Mouse (Mus musculus) macrophage (primary cell): ENCODE results near the gene Ikzf4. TPM values are rescaled to one million over a fixed set of nuclear protein-coding genes. Genes with fewer than 3 reads are reported as not detected.
"Not testable (repeated sequence)": the region's sequence is repeated elsewhere in the genome, so short reads cannot be mapped to it uniquely, and the experiment has no call there.

ENCODE experiments used
- H3K27ac ChIP-seq: fragments of 350-480 bp; formaldehyde crosslinking; 2 replicates; pipeline ENCODE4 v1.9.0; 2021
- H3K36me3 ChIP-seq: fragments of 350-480 bp; formaldehyde crosslinking; 2 replicates; pipeline ENCODE4 v1.9.0; 2021; ENCODE audit errors: inconsistent target
- H3K4me3 ChIP-seq: fragments of 350-480 bp; formaldehyde crosslinking; 2 replicates; pipeline ENCODE4 v1.9.0; 2021; ENCODE audit errors: inconsistent target
- H3K79me2 ChIP-seq: fragments of 350-480 bp; formaldehyde crosslinking; 2 replicates; pipeline ENCODE4 v1.9.0; 2021; ENCODE audit errors: inconsistent target
- WGBS: methylation state at CpG from one replicate; pipeline ENCODE4 v1.1.7; 2026; ENCODE audit warnings: inconsistent platforms; ENCODE audit not compliant: missing documents; 5-methylcytosine and 5-hydroxymethylcytosine counted together
- polyA plus RNA-seq: library from polyadenylated mRNA; stranded (reverse); fragments of 250-400 nt; gene quantifications from 3 replicates; pipeline ENCODE4 v1.2.4, GENCODE M21; 2018; ENCODE audit warnings: inconsistent platforms

Ikzf4 gene
- polyA plus RNA-seq, 1 experiment from 2014 or later = not detected

DNA sequence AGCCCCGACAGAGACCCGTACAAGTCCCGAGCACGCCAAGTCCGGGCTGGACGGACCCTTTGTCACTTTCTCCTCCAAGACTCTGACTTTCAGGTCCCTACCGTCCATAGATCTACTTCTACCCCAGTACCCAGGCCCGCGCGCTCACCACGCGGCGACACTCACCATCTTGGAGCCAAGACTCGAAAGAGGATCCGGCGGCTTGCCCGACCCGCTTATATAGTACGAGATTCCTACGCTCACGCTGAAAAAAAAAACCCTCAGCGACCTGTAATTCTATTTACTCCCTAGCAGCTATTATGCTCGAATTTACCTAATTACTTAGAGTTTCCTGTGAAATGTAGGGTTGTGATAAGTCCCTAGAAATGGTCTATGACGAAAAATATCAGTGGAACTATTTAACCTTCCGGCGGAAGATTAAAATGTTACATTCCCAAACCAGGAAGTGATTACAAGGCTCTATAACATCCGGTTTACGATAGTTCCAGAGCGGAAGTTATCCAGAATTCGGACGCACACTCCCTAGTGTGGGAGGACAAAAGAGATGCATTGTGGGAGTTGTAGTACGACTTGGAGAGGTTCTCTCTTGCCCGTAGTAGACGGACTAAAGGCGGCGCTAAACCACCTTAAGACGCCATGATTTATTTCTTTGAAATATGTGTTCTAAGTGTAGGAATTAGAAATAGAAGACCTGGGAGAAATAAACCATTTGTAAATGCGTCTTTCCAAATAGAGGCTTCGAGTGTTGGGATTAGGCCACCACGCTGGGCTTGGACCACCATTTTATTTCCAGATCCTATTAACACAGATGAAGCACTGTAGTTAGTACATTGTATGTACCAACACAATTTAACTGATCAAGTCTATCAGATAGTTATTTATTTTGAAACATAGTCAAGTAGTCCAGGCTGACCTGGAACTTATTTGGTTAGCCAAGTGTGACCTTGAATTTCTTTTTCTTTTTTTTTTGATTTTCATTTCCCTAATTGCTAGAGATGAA is 19.2 kb downstream of the Ikzf4 start, which contains the start of gene Rps26:
Gene Rps26, minus strand, starts transcription at position 437 of the 1,000 bp plus-strand sequence.
- H3K4me3 ChIP-seq = peak within 1 kb of the TSS; percentile 84
- H3K27ac ChIP-seq = peak within 1 kb of the TSS; percentile 87
- peaks cover 16% of the 10 kb centered on the region for H3K79me2 ChIP-seq
- 4% methylated on average over 40 of the region's 40 CpGs for WGBS
- H3K36me3 ChIP-seq = peaks cover 9% of the 10 kb centered on the region; the same call in 1 of the 2 replicates

DNA sequence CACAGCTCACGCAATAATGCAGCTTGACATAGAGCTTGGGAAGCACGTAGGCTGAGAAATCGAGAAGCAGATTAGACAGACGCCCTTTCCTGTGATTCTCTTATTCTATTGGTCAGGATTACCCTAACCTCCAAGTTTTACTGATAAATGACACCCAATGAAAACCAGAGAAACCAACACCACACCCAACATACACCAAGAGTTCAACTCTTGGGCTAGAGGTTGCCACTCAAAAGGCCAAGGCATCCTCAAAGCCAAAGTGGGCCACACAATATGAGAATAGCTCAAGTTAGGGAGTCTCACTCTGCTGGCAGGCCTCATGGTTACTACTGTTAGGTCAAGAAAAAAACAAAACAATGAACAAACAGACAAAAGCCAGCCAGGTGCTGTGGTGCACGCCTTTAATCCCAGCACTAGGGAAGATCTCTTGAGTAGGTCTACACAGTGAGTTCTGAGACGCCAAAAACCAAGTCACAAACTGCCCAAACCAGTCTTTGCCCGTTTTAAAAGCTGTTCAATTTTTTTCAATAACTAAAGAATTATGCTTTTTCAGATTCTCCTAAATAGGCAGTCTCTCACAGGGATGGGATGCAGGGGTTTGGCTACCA is 20.4 kb downstream of the Ikzf4 start:
- peaks cover 9% of the 10 kb centered on the region; the same call in 1 of the 2 replicates for H3K36me3 ChIP-seq
- H3K27ac ChIP-seq = peak overlapping the region; percentile 87
- 49% methylated on average over 7 of the region's 7 CpGs for WGBS
- H3K4me3 ChIP-seq = peak overlapping the region; percentile 84
- H3K79me2 ChIP-seq = peaks cover 16% of the 10 kb centered on the region

DNA sequence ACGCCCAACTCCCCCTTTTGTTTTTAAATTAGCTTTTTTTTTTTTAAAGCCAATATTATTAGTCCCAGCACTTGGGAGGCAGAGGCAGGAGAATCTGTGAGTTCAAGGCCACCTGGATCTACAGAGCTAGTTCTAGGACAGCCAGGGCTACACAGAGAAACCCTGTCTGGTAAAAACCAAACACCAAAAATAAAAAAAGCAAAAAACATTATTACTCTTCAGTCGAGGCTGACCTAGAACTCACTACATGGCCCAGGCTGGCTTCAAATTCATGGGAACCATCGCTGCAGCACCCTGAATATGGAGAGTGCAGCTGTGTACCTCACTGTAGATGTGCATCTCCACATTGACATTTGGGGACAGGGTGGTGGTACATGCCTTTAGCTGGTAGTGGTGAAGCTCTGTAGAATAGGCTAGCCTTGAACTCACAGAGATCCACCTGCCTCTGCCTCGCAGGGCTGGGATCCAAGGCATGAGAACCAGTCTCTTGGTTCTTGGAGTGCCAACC is 22.6 kb downstream of the Ikzf4 start:
- not testable (repeated sequence) for H3K4me3 ChIP-seq, H3K27ac ChIP-seq, H3K36me3 ChIP-seq
- 93% methylated on average over 3 of the region's 4 CpGs for WGBS
- peaks cover 16% of the 10 kb centered on the region for H3K79me2 ChIP-seq

DNA sequence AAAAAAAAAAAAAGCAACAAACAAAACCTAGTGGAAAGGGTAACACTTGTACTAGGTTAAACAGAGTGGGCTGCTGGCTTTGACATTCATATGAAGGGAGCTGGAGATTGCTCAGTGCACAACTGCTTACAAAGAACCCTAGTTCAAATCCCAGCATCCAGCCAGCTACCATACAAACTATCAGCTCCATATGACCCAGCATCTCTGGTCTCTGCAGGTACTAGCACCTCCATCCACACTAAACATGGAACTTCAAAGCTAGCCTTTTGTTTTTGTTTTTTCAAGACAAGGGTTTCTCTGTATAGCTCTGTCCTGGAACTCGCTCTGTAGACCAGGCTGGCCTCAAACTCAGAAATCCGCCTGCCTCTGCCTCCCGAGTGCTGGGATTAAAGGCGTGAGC is 23.1 kb downstream of the Ikzf4 start:
- WGBS = 92% methylated on average over 4 of the region's 4 CpGs
- Histone ChIP-seq H3K79me2 (peaks cover 16% of the 10 kb centered on the region), H3K4me3 (no peak overlapping the region), H3K27ac (no peak overlapping the region), H3K36me3 (peaks cover 9% of the 10 kb centered on the region; the same call in 1 of the 2 replicates)

DNA sequence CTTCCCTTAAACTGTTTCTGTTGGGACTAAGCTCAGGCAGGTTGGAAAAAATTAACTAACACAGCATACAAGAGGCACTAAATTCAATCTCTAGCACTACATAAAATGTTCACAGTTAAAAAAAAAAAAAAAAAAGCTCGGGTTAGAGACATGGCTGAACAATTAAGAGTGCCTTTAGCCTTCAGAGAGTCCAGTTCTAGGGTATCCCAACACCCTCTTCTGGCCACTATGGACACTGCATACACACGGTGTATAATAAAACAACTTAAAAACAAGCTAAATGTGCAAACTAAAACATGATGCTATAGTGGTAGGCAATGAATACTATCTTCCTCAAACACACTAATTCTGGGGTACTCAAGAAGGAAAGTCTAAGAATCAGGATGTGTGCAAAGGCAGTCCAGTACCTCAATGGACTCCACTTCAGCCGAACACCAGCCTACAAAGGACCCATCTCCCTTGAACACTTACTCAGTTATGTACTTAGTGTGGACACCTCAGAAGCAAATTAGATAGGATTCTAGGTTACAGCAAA is 23.7 kb downstream of the Ikzf4 start:
- Histone ChIP-seq H3K79me2 (peaks cover 16% of the 10 kb centered on the region), H3K36me3 (peaks cover 9% of the 10 kb centered on the region; the same call in 1 of the 2 replicates), H3K27ac (no peak overlapping the region), H3K4me3 (no peak overlapping the region)
- WGBS = 73% methylated on average over 3 of the region's 3 CpGs

DNA sequence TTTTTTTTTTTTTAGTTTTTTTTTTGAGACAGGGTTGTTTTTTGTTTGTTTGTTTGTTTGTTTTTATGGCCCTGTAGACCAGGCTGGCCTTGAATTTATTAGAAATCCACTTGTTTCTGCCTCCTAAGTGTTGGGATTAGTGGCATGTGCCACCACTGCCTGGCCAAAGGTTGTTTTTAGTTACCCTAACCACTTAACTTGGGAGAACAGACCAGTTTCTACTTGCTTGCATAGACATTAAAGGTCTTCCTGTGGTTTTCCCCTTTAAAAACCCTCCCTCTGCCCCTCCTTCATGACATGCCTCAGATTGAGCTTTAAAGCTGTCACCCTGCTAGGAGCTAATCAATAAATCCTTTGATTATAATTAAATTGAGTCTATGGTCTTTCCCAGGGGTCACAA is 25.6 kb downstream of the Ikzf4 start:
- peaks cover 9% of the 10 kb centered on the region; the same call in 1 of the 2 replicates for H3K36me3 ChIP-seq
- peaks cover 5% of the 10 kb centered on the region for H3K79me2 ChIP-seq
- no peak overlapping the region for H3K4me3 ChIP-seq
- H3K27ac ChIP-seq = no peak overlapping the region

DNA sequence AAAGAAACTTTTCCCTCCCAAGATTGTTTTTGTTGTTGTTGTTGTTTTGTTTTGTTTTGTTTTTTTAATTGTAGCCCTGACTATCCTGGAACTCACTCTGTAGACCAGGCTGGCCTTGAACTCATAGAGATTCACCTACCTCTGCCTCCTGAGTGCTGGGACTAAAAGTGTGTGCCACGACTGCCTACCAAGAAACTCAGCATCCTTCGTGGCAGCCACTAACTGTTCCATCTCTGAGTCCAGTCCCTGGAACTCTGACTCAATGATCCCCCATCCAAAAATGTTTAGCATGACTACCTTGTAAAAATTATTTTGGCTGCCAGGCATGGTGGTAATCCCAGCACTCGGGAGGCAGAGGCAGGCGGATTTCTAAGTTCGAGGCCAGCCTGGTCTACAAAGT is 26.6 kb downstream of the Ikzf4 start:
- WGBS = 90% methylated on average over 5 of the region's 5 CpGs

DNA sequence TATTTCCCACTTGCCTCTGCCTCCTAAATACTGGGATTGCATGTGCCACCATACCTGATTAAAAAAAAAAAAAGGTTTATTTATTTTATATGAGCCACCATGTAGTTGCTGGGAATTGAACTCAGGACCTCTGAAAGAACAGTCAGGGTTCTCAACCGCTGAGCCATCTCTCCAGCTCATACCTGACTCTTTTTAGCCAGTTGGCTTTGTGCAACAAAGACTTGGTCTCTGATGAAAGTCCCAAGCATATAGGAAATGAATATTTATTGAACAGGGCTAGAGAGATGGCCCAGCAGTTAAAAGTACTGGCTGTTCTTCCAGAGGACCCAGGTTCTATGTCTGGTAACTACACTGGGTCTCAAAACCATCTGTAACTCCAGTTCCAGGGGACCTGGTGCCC is 27.2 kb downstream of the Ikzf4 start:
- H3K79me2 ChIP-seq = no peaks in the 10 kb centered on the region
- H3K36me3 ChIP-seq = no peaks in the 10 kb centered on the region
- no peak overlapping the region for H3K4me3 ChIP-seq
- H3K27ac ChIP-seq = no peak overlapping the region
- 95% methylated on average over 1 of the region's 1 CpGs for WGBS

More for the DNA sequence above, 26.6 kb downstream of the Ikzf4 start:
- H3K27ac ChIP-seq, H3K36me3 ChIP-seq, H3K4me3 ChIP-seq, H3K79me2 ChIP-seq: not testable (repeated sequence)

DNA sequence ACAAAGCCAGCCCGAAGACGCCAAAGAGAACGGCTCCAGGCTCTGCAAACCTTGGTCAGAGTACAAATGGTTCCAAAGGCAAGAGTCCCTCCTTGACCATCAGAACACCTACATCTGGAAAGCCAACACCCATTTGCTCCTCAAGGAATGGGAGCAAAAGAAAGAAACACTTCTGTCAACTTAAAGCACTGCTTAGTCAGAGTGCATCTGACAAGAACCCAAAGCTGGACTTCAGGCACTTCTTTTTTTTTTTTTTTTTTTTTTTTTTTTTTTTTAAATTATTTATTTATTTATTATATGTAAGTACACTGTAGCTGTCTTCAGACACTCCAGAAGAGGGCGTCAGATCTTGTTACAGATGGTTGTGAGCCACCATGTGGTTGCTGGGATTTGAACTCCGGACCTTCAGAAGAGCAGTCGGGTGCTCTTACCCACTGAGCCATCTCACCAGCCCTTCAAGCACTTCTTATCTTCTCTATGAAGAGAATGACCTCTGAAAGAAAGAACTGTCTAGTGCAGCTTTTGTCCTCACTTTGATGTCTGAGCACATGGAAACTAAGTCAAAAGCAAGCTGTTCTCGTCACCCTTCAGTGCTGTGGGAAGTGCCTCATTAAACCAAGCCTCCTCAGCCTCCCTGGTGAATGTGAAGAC is 29.9 kb downstream of the Ikzf4 start:
- not testable (repeated sequence) for H3K79me2 ChIP-seq, H3K36me3 ChIP-seq, H3K27ac ChIP-seq, H3K4me3 ChIP-seq
- 91% methylated on average over 4 of the region's 7 CpGs for WGBS

DNA sequence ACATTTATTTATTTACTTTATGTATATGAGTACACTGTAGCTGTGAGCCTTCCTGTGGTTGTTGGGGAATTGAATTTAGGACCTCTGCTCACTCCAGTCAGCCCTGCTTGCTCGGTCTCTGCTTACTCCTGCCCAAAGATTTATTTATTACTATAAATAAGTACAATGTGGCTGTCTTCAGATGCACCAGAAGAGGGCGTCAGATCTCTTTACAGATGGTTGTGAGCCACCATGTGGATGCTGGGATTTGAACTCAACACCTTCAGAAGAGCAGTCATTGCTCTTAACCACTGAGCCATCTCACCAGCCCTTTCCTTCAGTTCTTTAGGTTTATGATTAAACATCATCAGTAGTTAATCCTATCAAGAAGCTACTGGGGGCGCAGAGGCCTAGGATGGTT is 30.9 kb downstream of the Ikzf4 start:
- 76% methylated on average over 3 of the region's 3 CpGs for WGBS
- Histone ChIP-seq H3K36me3 (no peaks in the 10 kb centered on the region), H3K79me2 (no peaks in the 10 kb centered on the region), H3K4me3 (no peak overlapping the region), H3K27ac (no peak overlapping the region)

DNA sequence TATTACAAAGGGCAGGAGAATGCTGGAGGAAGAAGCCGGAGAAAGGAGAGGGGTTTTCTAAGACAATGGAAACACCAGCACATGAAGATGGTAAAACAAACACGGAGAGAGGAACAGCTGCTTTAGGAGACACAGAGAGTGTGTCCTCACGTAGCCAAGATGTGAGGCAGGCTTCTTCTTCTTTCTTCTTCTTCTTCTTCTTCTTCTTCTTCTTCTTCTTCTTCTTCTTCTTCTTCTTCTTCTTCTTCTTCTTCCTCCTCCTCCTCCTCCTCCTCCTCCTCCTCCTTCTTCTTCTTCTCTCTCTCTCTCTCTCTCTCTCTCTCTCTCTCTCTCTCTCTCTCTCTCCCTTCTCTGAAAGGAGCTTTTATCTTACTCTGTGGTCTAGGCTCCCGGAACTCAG is 32.0 kb downstream of the Ikzf4 start:
- H3K36me3 ChIP-seq, H3K79me2 ChIP-seq, H3K27ac ChIP-seq, H3K4me3 ChIP-seq: not testable (repeated sequence)
- 72% methylated on average over 2 of the region's 4 CpGs for WGBS

DNA sequence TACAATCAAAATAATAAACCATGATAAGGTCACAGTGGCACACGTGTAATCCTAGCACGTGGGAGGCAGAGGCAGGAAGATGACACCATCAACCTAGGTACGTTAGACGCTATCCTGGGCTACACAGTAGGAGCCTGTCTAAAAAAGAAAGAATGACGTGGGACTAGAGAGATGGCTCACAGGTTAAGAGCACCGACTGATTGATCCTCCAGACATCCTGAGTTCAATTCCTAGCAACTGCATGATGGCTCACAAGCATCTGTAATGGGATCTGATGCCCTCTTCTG is 32.7 kb downstream of the Ikzf4 start:
- Histone ChIP-seq H3K27ac (no peak overlapping the region), H3K4me3 (no peak overlapping the region), H3K36me3 (no peaks in the 10 kb centered on the region), H3K79me2 (no peaks in the 10 kb centered on the region)
- 35% methylated on average over 6 of the region's 6 CpGs for WGBS

DNA sequence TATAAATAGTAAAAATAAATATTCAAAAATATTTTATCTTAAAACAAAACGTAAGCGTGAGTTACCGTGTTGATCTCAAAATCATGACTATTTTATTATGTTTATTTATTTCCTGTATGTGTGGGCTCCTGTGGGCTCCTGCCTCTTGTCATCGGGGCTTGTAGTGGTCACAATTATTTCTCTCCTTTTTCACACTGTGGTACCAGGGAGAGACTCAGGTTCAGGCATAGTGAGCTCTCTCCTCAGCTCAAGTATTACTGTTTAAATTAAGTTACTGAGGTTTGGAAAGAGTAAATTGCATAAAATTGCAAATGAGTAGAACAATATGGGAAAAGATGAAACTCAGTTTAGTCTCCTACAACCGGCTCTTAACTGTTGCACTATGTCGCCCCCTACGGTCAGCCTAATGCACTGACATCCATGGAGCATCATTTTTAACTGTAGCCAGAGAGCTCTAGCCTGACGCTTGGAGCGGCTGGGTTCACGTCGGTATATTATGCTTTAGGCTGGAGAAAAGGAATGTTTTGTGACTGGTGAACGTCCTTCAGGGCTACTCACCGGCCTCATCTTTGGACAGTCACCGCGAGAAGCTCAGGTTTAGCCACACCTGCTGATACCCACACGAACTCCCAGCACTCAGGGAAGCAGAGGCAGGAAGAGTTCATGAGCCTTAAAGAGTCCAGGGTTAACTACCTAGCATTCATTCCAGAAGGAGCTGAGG is 33.2 kb downstream of the Ikzf4 start:
- H3K27ac ChIP-seq = no peak overlapping the region
- H3K36me3 ChIP-seq = no peaks in the 10 kb centered on the region
- H3K4me3 ChIP-seq = no peak overlapping the region
- no peaks in the 10 kb centered on the region for H3K79me2 ChIP-seq
- WGBS = 15% methylated on average over 16 of the region's 16 CpGs

DNA sequence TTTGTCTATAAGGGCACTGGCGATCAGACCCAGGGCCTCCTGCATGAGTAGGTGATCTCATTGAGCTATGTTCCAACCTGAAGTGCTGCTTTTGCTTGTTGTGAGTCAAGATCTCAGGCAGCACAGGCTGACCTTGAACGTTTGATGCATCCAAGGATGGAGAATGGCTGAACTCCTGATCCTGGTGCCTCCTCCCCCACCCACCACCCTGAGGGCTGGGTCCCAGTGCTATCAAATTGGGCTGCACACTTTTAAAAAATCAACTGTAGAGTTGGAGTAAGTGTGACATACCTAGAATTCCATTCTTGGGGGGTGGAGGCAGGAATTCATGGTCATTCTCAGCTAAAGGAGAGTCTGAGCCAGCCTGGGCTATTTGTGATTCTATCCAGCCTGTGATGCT is 39.3 kb downstream of the Ikzf4 start:
- Histone ChIP-seq H3K27ac (no peak overlapping the region), H3K4me3 (no peak overlapping the region), H3K36me3 (no peaks in the 10 kb centered on the region), H3K79me2 (no peaks in the 10 kb centered on the region)
- WGBS = 70% methylated on average over 2 of the region's 2 CpGs
